Mouse (Mus musculus) activated CD4-positive, CD25-positive, alpha-beta regulatory T cell, adult 4 months (primary cell): Measurements from ENCODE around the gene Caml. TPM values are rescaled to one million over a fixed set of nuclear protein-coding genes. Genes with fewer than 3 reads are reported as not detected.
"Not testable (repeated sequence)": the region's sequence is repeated elsewhere in the genome, so short reads cannot be mapped to it uniquely, and the experiment has no call there.

Experiments
- ATAC-seq: one replicate; pipeline ENCODE4 v1.8.0; 2017
- polyA plus RNA-seq, 2 experiments: library from polyadenylated mRNA; unstranded; fragments of 100-300 nt; shearing (Covaris generic); gene quantifications; one replicate each; pipeline ENCODE4 v1.2.1; 2017

The Caml gene
- polyA plus RNA-seq, 2 experiments from 2014 or later, result 31.7 to 39.9 TPM

- peak; percentile 15 for ATAC-seq
Measured at GRCm38 (mm10) chr13:55622156-55622648, 603 bp upstream of the Caml start.

- peak; percentile 76 for ATAC-seq
Measured at GRCm38 (mm10) chr13:55634639-55635127, 11.9 kb downstream of the Caml start, which contains the start of gene Ddx46. Ddx46 (plus strand) TSS chr13:55635027.

GRCm38 (mm10) chr13:55635146-55635571, 12.4 kb downstream of the Caml start:
- no peak for ATAC-seq

- ATAC-seq, result peak; percentile 76
Measured at GRCm38 (mm10) chr13:55636185-55636983, 13.6 kb downstream of the Caml start.

GRCm38 (mm10) chr13:55640480-55640879, 17.7 kb downstream of the Caml start:
- ATAC-seq, result not testable (repeated sequence)

GRCm38 (mm10) chr13:55644525-55644924, 21.7 kb downstream of the Caml start:
- ATAC-seq, result peak; percentile 52

GRCm38 (mm10) chr13:55650098-55650497, 27.3 kb downstream of the Caml start:
- no peak for ATAC-seq

GRCm38 (mm10) chr13:55650980-55651379, 28.2 kb downstream of the Caml start:
- ATAC-seq, result no peak

- no peak for ATAC-seq
Measured at GRCm38 (mm10) chr13:55668550-55668949, 45.7 kb downstream of the Caml start.

GRCm38 (mm10) chr13:55672711-55673110, 49.9 kb downstream of the Caml start:
- ATAC-seq, result peak; percentile 78

- ATAC-seq, result no peak
Measured at GRCm38 (mm10) chr13:55677364-55677763, 54.6 kb downstream of the Caml start.

Other genes starting within 250 kb of the Caml start
- gene Slc34a1, start 224.8 kb upstream of the Caml start, polyA plus RNA-seq, result not detected
- not detected for gene Pfn3, start 207.8 kb upstream of the Caml start, polyA plus RNA-seq
- gene F12, start 196.2 kb upstream of the Caml start, polyA plus RNA-seq, result not detected
- 10 to 100 TPM; 38.6 to 43.6 TPM for gene Grk6, start 177.9 kb upstream of the Caml start, polyA plus RNA-seq
- gene Prr7, start 158.7 kb upstream of the Caml start, polyA plus RNA-seq, result not detected
- under 1 TPM in 1 of 2 experiments, not detected in 1; 0.25 TPM for gene Dbn1, start 134.9 kb upstream of the Caml start, polyA plus RNA-seq
- gene Pdlim7, start 109.3 kb upstream of the Caml start, polyA plus RNA-seq, result 10 to 100 TPM in 1 of 2 experiments, 1 to 10 TPM in 1; 7.4 to 14.4 TPM
- gene Dok3, start 93.7 kb upstream of the Caml start, polyA plus RNA-seq, result 1 to 10 TPM in 1 of 2 experiments, not detected in 1; 2.7 TPM
- gene Ddx41, start 86.3 kb upstream of the Caml start, polyA plus RNA-seq, result 10 to 100 TPM; 46.8 to 54.5 TPM
- gene Fam193b, start 51.9 kb upstream of the Caml start, polyA plus RNA-seq, result 10 to 100 TPM; 21.6 to 26.7 TPM
- gene Tmed9, start 49.3 kb upstream of the Caml start, polyA plus RNA-seq, result 100 to 1,000 TPM; 152 to 296 TPM
- 10 to 100 TPM; 24.5 to 30.2 TPM for gene B4galt7, start 23.1 kb upstream of the Caml start, polyA plus RNA-seq
- 10 to 100 TPM; 59.1 to 64.8 TPM for gene Ddx46, start 12.0 kb downstream of the Caml start, polyA plus RNA-seq
- gene B230219D22Rik, start 70.1 kb downstream of the Caml start, polyA plus RNA-seq, result 10 to 100 TPM; 12.9 to 15.2 TPM
- 10 to 100 TPM; 31.4 to 31.5 TPM for gene Txndc15, start 91.6 kb downstream of the Caml start, polyA plus RNA-seq
- gene Pcbd2, start 104.4 kb downstream of the Caml start, polyA plus RNA-seq, result 10 to 100 TPM; 11.9 to 15.1 TPM
- gene Catsper3, start 161.6 kb downstream of the Caml start, polyA plus RNA-seq, result under 1 TPM in 1 of 2 experiments, not detected in 1; 0.25 TPM
- gene Pitx1, start 213.2 kb downstream of the Caml start, polyA plus RNA-seq, result not detected